Mouse (Mus musculus) thymus, postnatal 25 days (tissue): ENCODE data around the gene Ccdc73.
"Not testable (repeated sequence)": the region's sequence is repeated elsewhere in the genome, so short reads cannot be mapped to it uniquely, and the experiment has no call there.

ENCODE experiments used
- DNase-seq: peaks from one replicate; pipeline ENCODE4 v3.0.0; 2022

Ccdc73 gene

DNA sequence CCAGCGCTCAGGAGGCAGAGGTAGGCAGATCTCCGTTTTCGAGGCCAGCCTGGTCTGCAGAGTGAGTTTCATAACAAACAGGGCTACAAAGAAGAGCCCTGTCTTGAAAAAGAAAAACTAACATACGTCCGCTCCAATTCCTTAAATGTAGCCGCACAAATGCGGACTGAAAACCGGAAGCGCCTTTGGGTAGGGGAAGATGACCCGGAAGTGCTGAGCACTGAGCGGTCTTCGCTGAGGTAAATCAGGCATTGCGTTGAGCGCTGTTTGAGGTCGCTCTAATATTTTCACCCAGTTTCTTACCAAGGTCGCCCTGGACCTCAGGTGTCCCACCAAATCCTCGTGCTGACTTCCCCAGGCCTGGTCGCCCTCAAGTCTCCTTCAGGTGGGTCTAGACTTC is 18.5 kb downstream of the Ccdc73 start:
- no peak for DNase-seq

DNA sequence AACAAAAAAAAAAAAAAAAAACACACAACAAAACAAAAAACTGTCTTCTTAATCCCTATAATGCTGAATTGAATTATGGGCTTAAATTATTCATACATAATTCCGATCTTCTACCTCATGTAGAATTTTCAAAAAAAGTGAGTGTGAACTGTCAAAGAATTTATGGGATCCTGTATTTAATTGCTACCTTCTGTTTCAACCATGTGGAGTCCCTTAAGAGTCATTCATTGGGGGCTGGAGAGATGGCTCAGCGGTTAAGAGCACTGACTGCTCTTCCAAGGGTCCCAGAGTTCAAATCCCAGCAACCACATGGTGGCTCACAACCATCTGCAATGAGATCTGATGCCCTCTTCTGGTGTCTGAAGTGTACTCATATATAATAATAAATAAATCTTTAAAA is 19.7 kb downstream of the Ccdc73 start:
- DNase-seq = not testable (repeated sequence)

DNA sequence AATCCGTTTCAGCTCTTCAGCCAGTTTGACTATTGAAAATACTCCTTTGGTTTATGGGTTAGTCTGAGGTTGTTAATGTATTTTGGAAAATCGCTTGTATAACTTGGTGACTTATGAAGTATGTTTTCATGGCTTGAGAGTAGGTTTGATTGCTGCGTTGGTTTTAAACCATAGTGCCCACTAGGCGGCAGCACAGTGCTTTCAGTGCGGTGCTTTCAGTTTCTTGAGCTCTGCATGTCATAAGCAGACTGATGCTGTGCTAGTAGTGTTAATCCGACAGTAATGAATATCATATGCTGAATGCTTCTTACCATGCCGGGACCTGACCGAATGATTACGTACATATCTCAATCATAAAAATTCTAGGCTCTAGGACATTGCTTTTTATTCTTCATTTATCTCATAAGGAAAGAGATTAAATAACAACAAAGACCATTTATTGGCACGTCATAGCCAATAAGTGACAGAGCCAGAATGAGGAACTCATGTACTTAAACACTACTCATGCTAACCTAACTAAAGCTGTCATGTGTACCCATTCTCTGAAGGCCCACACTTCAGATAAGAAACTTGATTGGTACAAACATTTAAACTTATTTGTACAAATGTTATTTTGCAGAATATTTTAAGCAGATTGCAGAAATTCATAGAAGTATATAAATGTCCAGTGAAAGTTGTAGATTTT is 20.4 kb downstream of the Ccdc73 start:
- peak; percentile 70 for DNase-seq

DNA sequence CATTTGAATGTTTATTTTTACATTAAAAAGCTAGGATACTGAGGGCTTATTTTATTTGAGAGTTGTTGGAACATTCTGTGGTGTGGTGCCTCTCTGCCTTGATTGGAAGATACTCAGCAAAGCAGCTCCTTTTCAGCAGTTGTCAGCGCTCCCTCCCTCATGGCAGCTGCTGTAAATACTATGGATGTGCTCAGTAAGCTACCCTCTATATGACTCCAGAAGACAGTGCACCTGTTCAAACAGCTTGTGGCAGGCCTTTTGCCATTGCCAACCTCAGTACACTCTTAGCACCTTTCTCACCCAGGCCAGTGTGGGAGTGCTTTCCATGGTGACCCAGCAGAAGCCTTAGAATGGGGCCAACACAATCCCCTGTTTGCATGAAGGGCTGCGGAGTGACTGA is 32.4 kb downstream of the Ccdc73 start:
- DNase-seq = no peak

DNA sequence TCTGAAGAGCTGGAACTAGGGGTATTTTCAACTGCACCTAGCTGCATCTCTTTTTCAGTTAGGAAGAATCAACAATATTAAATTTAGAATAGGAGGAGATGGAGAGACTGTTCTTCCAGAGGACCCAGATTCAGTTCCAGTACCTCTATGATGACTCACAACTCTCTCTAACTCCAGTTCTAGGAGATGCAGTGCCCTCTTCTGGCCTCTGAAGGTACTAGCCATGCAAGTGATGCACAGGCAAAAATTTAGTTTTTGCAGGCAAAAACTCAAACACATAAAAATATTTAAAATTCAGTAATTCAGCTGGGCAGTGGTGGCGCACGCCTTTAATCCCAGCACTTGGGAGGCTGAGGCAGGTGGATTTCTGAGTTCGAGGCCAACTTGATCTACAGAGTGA is 48.1 kb downstream of the Ccdc73 start:
- DNase-seq = peak; percentile 6

DNA sequence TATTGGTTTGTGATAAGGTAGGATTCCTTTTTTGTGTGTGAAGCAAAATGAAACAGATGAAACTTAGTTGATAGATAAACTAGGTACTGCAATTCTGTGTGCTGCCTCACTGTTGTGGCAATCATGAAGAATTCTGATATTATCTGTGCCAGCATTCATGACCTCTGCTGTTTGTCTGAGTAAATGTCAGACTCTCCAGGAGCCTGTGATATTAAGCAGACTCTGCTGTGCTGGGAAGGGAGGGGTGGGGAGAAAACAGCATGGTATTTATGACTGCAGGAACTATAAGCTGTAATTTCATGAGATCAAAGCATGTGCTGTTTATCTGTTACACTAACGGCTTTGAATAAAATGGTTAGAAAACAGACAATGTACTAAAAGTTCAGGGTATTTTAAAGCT is 96.9 kb downstream of the Ccdc73 start:
- DNase-seq = no peak

DNA sequence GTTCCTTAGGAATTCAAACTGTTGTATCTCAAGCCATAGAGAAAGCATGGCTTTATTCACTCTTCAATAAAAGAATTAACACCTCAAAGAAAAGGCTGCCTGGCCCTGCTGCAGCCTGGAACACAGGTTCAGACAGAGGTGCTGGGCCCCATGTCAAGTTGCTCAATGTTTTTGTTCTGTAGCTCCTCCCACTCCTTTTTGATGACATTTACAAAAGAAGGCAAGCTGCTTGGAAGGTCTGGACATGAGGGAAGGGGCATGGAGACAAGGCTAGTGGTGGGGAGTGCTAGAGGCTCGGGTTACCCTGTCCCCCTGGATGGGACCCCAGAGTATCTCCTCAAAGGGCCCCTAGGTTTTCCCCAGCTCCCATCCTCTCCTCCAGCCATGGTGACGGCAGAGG is 114.1 kb downstream of the Ccdc73 start:
- DNase-seq = no peak

DNA sequence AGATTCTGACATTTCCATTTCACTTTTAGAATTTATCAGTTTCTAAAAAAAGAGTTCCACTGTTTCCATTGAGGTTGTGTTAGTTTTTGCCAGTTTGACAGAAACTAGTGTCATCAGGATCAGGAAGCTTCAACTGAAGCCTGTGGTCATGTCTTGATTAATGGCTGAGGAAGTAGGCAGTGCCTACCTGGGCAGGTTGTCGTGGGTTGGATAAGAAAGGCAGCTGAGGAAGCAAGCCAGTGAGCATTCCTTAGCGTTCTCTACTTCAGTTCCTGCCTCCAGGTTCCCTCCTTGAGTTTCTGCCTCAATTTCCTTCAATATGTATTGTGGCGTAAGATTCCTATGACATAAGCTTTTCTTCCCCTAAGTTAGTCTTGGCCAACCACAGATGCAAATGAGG is 118.2 kb downstream of the Ccdc73 start:
- no peak for DNase-seq

DNA sequence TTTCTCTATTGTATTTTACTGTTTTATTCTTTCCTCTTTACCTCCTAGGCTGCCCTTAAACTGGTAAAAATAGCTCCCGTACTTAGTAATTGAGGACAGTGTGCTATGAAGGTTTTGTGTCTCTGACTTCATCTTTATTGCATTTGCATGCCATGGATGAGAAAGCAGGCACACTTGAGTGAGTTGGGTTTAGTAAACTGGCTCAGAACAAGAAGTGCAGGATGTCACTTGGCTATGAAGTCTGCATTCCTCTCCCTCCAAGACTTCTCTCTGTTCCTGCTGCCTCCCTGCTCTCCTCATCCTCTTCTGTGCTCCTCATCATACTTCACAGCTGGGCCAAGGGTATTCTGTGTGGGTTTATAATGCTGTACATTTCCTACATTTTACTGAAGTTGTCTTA is 121.4 kb downstream of the Ccdc73 start:
- DNase-seq = no peak

DNA sequence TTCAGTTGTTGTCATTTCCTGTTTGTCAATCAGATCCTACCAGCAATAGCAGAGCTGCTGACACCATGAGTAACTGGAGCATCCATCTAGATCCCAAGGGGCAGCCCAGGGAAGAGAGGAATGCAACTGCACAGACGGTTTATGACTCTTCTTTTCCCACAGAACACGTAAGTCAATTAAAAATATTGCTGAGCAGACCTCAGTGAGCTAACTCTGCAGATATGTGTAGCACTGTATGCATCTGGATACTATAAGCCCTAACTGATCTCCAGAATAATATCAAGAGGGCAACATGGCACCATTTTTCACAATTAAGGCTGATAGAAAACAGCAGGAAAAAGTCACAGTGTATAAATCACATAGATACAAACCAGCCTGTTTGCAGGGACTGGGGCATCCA is 126.8 kb downstream of the Ccdc73 start:
- no peak for DNase-seq

DNA sequence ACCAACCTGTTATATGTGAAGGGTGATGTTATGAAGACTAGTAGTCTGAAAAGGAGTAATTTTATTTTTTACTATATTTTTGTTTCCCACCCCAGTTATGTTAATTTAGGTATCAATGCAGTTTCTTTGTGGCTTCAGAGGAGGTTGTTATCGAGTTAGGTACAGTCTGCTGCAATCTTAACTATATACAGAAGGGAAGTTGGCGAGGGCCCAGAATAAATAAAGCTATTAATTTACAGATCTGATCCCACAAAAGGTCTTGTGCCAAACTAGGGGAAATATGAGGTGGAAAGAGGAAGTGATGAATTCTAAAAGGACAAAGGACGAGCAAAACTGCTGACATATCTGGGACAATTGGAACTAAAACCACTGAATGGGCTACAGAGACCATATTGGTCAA is 128.6 kb downstream of the Ccdc73 start:
- no peak for DNase-seq

DNA sequence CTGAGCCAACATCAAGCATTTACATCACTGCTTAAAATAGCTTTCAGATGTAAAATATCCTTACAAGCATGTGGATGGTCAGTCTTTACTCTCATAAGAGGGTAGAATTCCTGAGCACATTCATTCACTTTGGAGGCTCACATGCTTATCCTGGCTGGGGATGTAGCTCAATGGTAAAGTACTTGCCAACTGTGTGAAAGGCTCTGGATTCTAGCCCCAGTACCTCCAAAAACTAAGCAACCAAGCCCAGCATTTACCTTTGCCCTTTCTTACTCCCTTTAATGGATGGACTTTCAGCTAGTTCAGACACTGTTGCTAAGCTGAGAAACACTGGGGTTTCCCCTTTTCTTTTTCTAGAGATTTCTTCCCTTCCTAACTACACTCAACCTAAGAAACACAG is 139.6 kb downstream of the Ccdc73 start:
- DNase-seq = no peak

DNA sequence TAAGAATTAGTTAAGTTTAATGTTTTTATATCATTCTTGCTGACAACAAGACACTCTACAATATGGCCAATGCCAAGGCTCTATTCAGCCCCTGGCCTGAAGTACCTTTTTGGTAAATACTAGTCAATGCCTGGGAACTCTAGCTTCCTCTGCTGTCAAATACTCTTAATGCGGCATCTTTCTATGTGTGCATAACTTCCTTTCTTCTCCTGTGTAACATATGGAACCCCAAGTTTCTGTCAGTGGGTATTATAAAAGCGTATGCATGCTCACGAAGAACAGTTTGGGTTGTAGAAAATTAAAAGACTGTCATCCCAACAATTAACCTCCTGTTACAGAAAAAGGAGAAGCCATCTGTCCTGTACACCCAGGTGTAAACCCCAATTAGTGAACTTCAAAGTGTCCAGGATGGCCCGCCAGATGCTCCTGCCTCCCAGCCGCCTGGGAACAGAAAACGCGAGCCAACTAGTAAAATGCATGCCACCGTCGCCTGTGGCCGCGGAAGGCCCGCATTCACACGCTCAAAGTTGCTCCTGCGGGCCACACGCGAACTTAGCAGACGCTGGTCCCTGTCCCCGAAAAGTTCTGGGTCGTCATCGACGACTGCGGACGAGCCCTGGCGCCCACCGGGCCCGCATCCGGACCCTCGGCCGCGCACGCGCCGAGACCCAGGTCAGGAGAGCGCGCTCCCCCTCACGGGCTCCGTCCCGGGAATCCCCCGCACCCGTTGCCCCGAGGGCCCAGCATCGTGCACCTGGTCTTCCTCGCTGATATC is 148.8 kb downstream of the Ccdc73 start:
- no peak for DNase-seq

DNA sequence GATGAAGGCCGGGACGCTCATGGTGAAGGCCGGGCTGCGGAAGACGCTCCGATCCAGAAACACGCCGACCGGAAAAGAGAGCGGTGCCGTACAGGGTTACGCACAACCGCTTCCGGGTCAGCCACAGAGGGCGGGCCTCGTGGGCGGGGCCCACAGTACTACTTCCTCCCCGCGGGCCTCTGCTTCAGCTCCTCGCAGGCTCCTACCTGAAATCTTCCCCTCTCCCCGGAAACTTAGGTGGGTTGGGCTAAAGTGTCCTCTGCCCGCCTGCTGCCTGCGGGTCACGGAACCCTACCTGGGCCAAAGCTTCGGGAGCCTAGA is 149.3 kb downstream of the Ccdc73 start, which contains the start of gene Eif3m:
Gene Eif3m, minus strand, starts transcription at position 114 of the 321 bp plus-strand sequence.
- DNase-seq = peak; percentile 95

DNA sequence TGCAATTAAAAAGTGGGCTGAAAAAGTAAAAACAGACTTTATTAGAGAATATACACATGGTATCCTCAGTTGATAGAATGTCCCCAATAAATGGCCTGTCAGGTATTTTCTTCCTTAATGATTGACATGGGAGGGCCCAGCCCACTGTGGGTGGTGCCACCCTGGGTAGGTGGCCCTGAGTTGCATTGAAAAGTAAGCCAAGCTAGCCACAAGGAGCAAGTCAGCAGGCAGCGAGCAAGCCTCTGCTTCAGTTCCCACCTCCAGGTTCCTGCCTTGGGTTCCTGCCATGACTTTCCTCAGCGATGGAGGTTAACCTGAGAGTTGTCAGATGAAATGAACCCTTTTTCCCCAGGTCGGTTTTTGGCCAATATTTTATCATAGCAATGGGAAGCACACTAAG is 150.2 kb downstream of the Ccdc73 start:
- DNase-seq = no peak

DNA sequence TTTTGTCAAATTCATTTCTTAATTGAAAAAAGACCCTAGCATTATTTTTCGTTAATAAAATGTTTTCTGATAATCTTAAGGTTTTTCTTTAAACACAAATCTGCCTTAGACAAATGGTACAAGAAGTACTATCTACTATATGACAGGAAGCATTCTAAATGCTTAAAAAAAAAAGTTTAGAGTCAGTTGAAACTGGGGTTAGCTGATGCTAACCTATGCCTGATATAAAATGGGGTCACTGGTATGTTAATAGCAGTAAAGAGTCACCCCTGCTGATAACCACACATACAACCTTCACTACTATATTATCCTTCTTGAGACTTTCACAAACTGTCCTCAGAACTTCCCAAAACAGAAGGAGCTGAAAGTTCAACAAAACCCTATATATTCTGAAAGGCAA is 151.9 kb downstream of the Ccdc73 start:
- DNase-seq = no peak

DNA sequence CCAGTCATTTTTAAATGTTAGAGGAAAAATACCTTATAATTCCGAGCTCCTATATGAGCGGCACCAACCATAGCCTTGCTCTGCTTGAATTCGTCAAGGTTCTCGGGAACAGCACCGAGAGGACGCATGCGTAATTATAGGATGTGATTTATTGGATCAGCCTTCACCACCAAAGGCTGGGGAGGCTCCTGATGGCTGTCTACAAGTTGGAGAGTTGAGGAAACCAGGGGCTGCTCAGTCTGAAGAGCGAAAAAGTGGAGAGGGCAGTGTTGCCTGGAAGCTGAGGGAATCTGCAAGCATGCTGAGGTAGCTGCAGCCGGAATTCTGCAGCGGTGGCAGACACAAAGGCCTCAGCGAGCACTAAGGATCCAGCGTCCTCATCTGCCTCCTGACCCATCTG is 153.7 kb downstream of the Ccdc73 start:
- DNase-seq = no peak

DNA sequence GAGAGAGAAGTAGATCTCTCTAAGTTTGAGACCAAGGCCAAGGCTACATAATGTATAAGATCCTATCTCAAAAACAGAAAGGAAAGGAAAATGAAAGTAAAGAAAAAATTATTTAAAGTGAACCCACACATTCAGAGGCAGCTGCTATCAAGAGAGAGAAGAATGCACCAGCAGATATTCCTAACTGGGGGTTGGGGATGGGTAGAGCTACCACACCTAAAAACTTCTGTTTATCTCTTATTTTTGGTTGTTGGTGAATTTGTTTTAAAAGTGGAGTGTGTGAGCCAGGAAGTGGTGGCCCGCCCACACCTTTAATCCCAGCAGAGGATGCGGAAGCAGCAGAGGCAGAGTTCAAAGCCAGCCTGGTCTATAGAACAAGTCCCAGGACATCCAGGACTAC is 154.2 kb downstream of the Ccdc73 start:
- peak; percentile 62 for DNase-seq

DNA sequence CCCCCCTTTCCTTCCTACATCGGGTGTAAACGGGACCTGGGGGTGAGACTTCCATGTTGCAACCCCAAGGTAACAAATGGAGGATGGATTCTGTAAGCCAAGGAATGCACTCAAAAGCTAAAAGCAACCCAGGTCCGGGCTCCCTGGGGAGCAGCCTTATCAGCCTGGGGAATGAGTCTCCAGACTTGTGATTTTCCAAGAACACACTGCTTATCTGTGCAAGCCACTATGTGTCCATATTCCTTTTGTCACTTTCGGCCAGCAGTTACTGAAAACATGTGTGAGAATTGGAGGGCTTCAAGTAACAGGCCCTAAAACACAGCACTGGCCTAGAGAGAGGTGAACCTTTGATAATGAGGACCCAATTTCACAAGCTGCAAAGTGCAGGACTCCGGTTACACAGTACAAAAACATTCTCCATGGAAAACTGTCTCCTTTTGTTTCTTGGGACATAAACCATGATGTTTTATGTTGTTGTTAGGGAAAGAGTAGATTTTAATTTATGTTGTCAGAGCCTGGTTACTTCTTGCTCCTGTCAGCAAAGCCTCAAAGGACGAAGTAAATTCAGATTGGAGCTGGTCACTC is 155.5 kb downstream of the Ccdc73 start:
- DNase-seq = no peak

DNA sequence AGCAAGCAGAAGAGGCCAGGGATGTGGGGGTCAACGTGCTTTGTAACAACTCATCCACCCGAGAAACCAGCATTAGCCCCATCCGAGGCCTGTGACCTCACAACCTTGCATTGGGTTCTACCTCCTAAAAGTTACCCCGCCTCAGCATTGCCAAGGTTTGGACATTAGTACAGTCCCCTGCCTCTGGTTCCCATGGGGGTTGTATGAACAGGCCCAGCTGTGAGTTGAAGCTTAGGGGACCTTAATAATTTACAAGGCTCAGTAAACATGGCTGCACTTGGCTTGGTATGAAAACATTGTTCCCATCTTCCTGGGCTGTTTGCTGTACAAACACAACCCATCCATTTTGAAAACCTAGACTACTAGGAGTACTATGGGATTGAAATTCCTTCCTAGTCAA is 156.2 kb downstream of the Ccdc73 start:
- DNase-seq = no peak

DNA sequence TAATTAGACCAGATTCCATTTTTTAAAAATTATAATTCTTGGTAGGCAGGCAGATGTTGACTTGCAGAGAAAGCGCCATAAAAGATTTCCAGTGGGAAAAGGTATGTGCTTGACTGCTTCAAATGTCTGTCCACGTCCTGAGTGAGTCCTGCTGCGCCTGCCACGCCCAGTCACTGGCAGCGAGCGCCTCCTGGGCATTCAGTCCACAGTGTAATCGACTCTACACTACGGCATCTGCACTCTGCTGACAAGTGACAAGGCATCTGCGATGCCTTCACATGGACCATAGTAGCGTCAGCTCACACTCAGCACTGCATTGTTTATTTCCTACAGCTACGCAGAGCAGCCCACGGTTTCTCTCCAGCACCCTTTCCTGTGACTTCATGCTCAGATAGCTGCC is 158.0 kb downstream of the Ccdc73 start:
- DNase-seq = not testable (repeated sequence)

DNA sequence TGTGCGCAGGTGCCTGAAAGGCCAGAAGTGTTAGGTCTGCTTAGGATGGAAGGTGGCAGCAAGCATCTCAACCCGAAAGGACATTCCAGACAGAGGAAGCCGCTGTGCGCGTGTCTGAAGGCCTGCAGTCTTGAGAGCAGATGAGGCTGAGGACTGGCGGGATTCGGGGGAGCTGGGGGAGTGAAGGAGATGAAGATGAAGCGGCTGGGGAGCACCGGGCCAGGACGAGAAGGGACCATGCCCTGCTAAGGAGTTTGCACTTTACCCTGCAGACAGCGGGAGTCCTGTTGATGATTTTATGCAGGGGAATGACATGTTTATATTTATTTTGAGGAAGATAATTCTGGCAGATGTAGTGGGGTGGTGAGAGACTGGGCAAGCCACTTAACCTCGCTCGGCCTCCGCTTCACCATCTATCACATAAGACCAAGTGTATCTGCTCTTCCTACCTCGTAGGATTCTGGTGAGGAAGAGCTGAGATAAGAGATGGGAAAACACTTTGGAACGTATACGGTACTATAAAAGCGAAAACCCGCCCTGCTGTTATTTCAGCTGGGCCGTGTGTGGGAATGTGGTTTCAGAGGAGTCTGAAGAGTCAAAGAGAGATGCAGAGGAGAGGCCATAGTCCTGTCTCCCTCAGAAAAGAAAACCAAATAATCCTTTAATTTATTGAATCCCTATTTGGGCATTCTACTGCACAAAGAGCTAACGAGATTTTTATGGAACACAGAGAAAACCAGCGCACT is 159.5 kb downstream of the Ccdc73 start:
- no peak for DNase-seq

DNA sequence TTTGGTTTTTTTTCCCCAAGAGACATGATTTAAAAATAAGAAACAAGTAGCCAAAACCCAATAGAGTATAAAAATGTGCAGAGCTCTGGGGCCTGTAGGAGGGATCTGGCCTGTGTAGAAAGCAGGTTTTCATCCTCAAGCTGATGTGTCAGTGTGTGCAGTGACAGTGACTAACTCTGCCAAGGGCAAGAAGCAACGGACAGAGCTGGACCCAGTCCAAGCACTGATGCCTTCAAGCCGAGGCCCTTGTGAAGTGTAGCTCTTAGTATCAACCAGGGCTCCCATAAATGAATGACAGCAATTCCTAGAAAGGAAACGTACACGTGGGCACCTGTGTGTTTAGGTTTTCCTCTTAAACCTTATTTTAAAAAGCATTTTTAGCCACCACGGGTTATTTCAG is 161.2 kb downstream of the Ccdc73 start:
- no peak for DNase-seq

DNA sequence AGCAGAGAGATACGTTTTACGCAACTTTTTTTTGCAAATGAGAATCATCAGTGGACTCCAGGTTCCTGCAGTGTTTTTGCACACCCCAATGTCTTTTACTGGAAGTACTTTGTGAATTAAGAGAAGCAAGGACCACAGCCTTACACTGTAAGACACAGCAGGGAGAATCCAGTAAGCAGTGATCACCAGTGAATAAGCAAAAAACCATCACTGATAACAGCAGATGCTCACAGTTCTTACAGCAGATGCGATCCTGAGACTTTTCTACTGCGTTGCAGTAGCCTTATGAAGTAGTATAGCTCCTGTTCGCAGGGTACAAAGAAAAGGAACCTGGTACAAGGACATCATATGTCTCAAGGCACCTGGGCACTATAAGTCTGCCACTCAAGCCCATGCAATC is 162.9 kb downstream of the Ccdc73 start:
- DNase-seq = no peak
